Mouse (Mus musculus) limb, embryonic 14.5 days (tissue): ENCODE measurements around the gene Ripply3. TPM values are rescaled to one million over a fixed set of nuclear protein-coding genes. Genes with fewer than 3 reads are reported as not detected.

Source experiments
- ATAC-seq: fragments of 200-750 bp; cut with Nextera tagmentation; 2 replicates; pipeline ENCODE4 v1.8.0; 2017; ENCODE audit warnings: low read depth, moderate number of reproducible peaks, moderate TSS enrichment; ENCODE audit not compliant: low FRiP score
- DNase-seq: peaks from one replicate; pipeline ENCODE4 v3.0.0-alpha.2; 2015; ENCODE audit warnings: low spot score
- H3K27ac ChIP-seq: fragments of 300-500 bp; sonication (generic); replicated peaks from 2 replicates; pipeline ENCODE4 v1.5.1; 2014; ENCODE audit warnings: low read depth, mild to moderate bottlenecking, low read length, moderate library complexity, mixed read lengths
- H3K27me3 ChIP-seq: fragments of 300-500 bp; sonication (generic); 2 replicates; pipeline ENCODE4 v1.6.1; 2014; ENCODE audit warnings: low read length, mixed read lengths; ENCODE audit not compliant: control insufficient read depth, insufficient read depth
- H3K36me3 ChIP-seq: fragments of 300-500 bp; sonication (generic); 2 replicates; pipeline ENCODE4 v1.6.1; 2014; ENCODE audit warnings: mild to moderate bottlenecking, low read length, moderate library complexity, mixed read lengths; ENCODE audit not compliant: control insufficient read depth, insufficient read depth
- H3K4me1 ChIP-seq: fragments of 300-500 bp; sonication (generic); 2 replicates; pipeline ENCODE4 v1.6.1; 2014; ENCODE audit warnings: antibody characterized with exemption, low read length, mixed read lengths; ENCODE audit not compliant: control insufficient read depth, insufficient read depth
- H3K4me2 ChIP-seq: fragments of 300-500 bp; sonication (generic); replicated peaks from 2 replicates; pipeline ENCODE4 v1.6.1; 2014; ENCODE audit warnings: low read depth, mild to moderate bottlenecking, low read length, moderate library complexity; ENCODE audit not compliant: severe bottlenecking
- H3K4me3 ChIP-seq: fragments of 300-500 bp; sonication (generic); replicated peaks from 2 replicates; pipeline ENCODE4 v1.5.1; 2014; ENCODE audit warnings: low read length
- H3K9ac ChIP-seq: fragments of 300-500 bp; sonication (generic); 2 replicates; pipeline ENCODE4 v1.6.1; 2014; ENCODE audit warnings: mild to moderate bottlenecking, low read depth, low read length, moderate library complexity; ENCODE audit not compliant: severe bottlenecking
- H3K9me3 ChIP-seq: fragments of 300-500 bp; sonication (generic); 2 replicates; pipeline ENCODE4 v1.6.1; 2016; ENCODE audit warnings: low read length; ENCODE audit not compliant: control insufficient read depth
- POLR2A ChIP-seq: fragments of 200-500 bp; IDR thresholded peaks from 2 replicates; pipeline ENCODE4 v1.8.0; 2012; ENCODE audit warnings: inconsistent platforms, mild to moderate bottlenecking, moderate library complexity, borderline replicate concordance; ENCODE audit not compliant: insufficient read depth, insufficient read length; ENCODE audit errors: extremely low read depth
- WGBS: fragments of 180-500 bp; shearing (Covaris S2); extraction: QIAGEN DNeasy Blood & Tissue Kit; methylation state at CpG from one replicate; pipeline ENCODE4 v1.1.7; 2014; 5-methylcytosine and 5-hydroxymethylcytosine counted together
- polyA plus RNA-seq, 2 experiments: library from polyadenylated mRNA; depleted of rRNA in 1 of 2; stranded (reverse) in 1 of 2; unstranded in 1 of 2; fragments of >200 nt; fragmentation: Nextera tagmentation in 1 of 2; extraction: Ambion mirVana in 1 of 2; gene quantifications; 2 replicates each; pipeline versions ENCODE4 v1.2.1 to v1.2.3; 2012 to 2014

Gene Ripply3
- polyA plus RNA-seq, 2 experiments = 2.9 to 5.2 TPM

DNA sequence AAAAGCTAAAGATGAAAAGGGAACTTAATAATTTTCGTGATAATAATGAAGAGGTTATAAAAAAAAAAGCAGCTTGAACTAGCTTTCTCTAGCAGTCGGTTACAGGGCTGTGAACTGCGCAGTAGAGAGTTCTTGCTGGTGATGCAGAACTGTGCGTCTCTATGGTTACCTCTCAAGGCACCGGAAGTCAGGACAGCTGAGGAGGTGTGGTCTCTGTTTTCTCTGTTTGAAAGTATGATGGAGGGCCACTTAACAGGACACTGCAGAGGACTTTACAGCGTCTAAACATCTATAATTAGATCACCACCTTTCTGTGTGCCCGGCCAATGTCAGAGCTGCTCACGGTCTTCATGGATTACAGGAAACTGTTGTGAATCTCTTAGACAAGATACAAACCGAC is 26.2 kb downstream of the Ripply3 start:
- no peaks in the 10 kb centered on the region for H3K27me3 ChIP-seq
- H3K4me3 ChIP-seq = no peak overlapping the region
- ATAC-seq (peak; percentile 50; the same call in 1 of the 2 replicates), DNase-seq (no peak)
- no peak overlapping the region for H3K4me2 ChIP-seq
- no peaks in the 10 kb centered on the region for H3K4me1 ChIP-seq
- no peak for TF ChIP-seq POLR2A
- H3K9me3 ChIP-seq = no peaks in the 10 kb centered on the region
- no peak overlapping the region for H3K9ac ChIP-seq
- no peak overlapping the region for H3K27ac ChIP-seq
- H3K36me3 ChIP-seq = no peaks in the 10 kb centered on the region
- WGBS = 27% methylated on average over 9 of the region's 9 CpGs

DNA sequence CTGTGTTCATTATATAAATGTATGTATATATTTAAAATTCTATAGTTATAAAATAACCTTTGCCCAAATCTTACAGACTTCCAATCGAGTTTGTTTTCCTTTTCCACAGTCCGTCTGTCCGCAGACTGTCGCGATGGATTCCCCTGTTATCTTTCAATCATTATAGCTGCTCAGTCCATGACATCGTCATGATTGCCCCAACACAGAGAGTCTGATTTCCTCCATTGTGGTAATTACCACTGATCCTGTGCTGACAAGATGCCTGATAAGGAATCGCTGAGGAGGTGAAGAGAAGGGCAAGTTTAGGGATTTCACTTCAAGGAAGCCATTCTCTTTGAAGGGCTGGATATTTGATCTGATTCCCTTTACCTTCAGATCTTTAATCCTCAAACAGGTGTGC is 27.8 kb downstream of the Ripply3 start:
- DNase-seq = no peak
- 49% methylated on average over 7 of the region's 7 CpGs for WGBS
- no peak for TF ChIP-seq POLR2A
- Histone ChIP-seq H3K9ac (no peak overlapping the region), H3K4me3 (no peak overlapping the region), H3K27me3 (no peaks in the 10 kb centered on the region), H3K27ac (no peak overlapping the region), H3K9me3 (no peaks in the 10 kb centered on the region), H3K4me1 (no peaks in the 10 kb centered on the region), H3K4me2 (no peak overlapping the region), H3K36me3 (no peaks in the 10 kb centered on the region)
- ATAC-seq = no peak

DNA sequence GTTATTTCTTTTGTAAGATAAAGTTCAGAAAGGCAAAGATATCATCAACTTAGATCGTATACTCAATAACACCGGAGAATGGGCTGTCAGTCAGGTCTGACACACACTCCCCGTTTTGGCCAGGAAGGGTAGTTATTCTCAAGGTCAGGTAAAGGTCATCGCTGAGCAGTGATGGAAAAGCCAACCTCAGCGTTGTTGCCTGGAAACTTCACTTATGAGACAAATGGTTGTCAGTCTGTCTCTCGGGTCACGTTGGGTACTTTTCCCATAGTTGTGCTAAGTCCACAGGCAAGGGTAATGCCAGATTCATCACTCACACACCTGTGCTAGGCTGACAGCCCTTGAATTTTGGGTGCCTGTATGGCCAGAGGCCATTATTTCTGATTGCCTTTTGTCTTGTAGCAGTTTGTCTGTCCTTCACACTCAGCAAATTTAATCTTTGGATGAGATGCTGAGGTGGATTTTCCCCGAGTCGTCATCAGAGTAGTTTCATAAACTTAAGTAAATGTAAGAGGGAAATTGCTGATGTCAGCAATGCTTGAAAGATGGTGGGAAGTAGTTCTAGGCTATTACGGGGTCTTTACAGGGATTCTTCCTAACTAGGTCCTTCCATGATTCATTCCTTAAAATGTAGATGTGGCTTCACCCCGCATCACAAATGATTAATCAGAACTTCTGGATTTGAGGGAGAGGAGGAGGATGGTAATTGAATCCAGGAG is 28.7 kb downstream of the Ripply3 start:
- Histone ChIP-seq H3K36me3 (no peaks in the 10 kb centered on the region), H3K27ac (no peak overlapping the region), H3K9ac (no peak overlapping the region), H3K4me3 (no peak overlapping the region), H3K27me3 (no peaks in the 10 kb centered on the region), H3K4me2 (no peak overlapping the region), H3K9me3 (no peaks in the 10 kb centered on the region), H3K4me1 (no peaks in the 10 kb centered on the region)
- no peak for TF ChIP-seq POLR2A
- DNase-seq (no peak), ATAC-seq (no peak)
- 64% methylated on average over 11 of the region's 11 CpGs for WGBS

DNA sequence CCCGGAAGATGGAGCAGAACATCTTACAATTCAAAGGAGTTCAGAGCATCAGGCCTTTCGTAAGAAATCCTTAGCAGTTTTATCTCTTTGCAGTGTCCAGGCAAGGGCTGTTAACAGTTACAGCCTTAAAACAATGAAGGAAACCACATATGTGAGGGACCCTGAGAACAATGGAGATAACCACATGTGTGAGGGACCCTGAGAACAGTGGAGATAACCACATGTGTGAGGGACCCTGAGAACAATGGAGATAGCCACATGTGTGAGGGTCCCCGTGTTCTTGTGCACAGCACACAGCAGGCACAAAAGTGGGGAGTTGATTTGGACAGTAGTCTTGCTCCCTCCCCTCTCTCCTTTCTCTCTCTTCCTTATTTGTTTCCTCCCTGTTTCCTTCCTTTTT is 29.9 kb downstream of the Ripply3 start:
- H3K9ac ChIP-seq = no peak overlapping the region
- ATAC-seq (no peak), DNase-seq (no peak)
- WGBS = 83% methylated on average over 3 of the region's 3 CpGs
- TF ChIP-seq POLR2A = no peak
- no peaks in the 10 kb centered on the region for H3K27me3 ChIP-seq
- no peak overlapping the region for H3K4me3 ChIP-seq
- no peaks in the 10 kb centered on the region for H3K36me3 ChIP-seq
- no peak overlapping the region for H3K27ac ChIP-seq
- H3K9me3 ChIP-seq = no peaks in the 10 kb centered on the region
- no peak overlapping the region for H3K4me2 ChIP-seq
- no peaks in the 10 kb centered on the region for H3K4me1 ChIP-seq

DNA sequence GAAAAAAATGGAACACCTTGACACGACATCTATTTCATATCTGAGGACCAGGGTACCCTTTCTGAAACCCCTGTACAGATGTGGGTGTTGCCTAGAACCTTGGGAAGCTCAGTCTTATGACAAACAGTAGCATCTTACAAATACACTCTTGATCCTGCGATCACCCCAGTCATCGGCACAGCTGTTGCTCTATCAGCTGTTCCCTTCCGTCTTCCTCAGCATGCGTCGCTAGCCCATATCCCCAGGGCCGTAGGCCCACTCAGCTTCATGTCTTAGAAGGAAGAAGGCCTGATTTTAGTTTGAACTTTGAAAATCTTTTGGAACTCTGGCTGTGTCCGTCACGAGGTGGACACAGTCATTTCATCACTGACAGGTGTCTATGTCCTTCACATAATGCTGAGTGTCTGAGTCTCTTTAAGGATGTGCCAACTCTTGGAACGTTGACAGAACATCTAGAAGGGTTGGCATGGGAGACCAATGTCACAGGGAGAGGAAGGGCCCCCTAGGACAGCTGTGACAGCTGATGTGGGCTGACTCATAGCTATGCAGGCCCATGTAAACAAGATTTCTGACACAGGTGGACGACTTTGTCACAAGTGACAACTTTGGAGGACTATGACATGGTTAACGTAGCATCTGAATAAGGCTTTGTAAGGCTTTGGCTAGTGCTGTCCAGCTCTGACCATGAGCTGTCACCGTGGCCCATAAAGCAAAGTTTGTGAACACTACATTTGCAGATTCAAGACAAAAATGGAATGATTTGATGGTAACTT is 32.5 kb downstream of the Ripply3 start:
- no peaks in the 10 kb centered on the region for H3K4me1 ChIP-seq
- H3K36me3 ChIP-seq = peaks cover 4% of the 10 kb centered on the region
- DNase-seq (peak; percentile 57), ATAC-seq (peak; percentile 80)
- no peak for TF ChIP-seq POLR2A
- H3K27ac ChIP-seq = no peak overlapping the region
- no peaks in the 10 kb centered on the region for H3K27me3 ChIP-seq
- H3K9me3 ChIP-seq = no peaks in the 10 kb centered on the region
- no peak overlapping the region for H3K9ac ChIP-seq
- H3K4me3 ChIP-seq = no peak overlapping the region
- WGBS = 82% methylated on average over 13 of the region's 13 CpGs
- no peak overlapping the region for H3K4me2 ChIP-seq
